Mouse (Mus musculus) left cerebral cortex, postnatal 25 days (tissue): ENCODE measurements around the gene Ecsit. TPM values are rescaled to one million over a fixed set of nuclear protein-coding genes. Genes with fewer than 3 reads are reported as not detected.
A peak's percentile ranks its signal among the peaks of the same experiment; 100 is the strongest.

Experiments
- DNase-seq, 2 experiments: peaks; one replicate each; pipeline ENCODE4 v3.0.0; 2022; ENCODE audit warnings: low spot score in 2 of 2, mixed read lengths in 1 of 2
- intact Hi-C: fragments of 180-260 bp; cut with DNase I; formaldehyde crosslinking; loops from one replicate; pipeline ENCODE4 v1.15.1; 2025
- total RNA-seq, 2 experiments: library from RNA; stranded (reverse); gene quantifications; 2 replicates each; pipeline ENCODE4 v1.2.3; 2021

The Ecsit gene
- total RNA-seq, 2 experiments from 2014 or later = 40.5 to 45.2 TPM

- no peak for DNase-seq
- intact Hi-C loops = no loop called here
Observed at GRCm38 (mm10) chr9:22056303-22056910, 28.8 kb downstream of the Ecsit start.

- DNase-seq = no peak
- intact Hi-C loops = no loop called here
Observed at GRCm38 (mm10) chr9:22055713-22056112, 29.5 kb downstream of the Ecsit start.

GRCm38 (mm10) chr9:22054411-22055076 lies 30.7 kb downstream of the Ecsit start:
- intact Hi-C loops = loop anchor here (5.0 kb wide), 1 partner anchor 92 kb away; the partner anchor contains the start of gene Epor

GRCm38 (mm10) chr9:22053657-22054056 lies 31.6 kb downstream of the Ecsit start:
- intact Hi-C loops = loop anchor here (5.0 kb wide), 1 partner anchor 91 kb away; the partner anchor contains the start of gene Epor

More at GRCm38 (mm10) chr9:22054411-22055076, 30.7 kb downstream of the Ecsit start:
- DNase-seq = peak; percentile 82 to 92

GRCm38 (mm10) chr9:22051958-22052254 lies 33.3 kb downstream of the Ecsit start, which contains the start of gene Elavl3:
Gene Elavl3, minus strand, starts transcription at chr9:22052023.
- peak; percentile 86 to 90 for DNase-seq
- intact Hi-C loops = loop anchor here (5.0 kb wide), 1 partner anchor 90 kb away; the partner anchor contains the start of gene Epor

More at GRCm38 (mm10) chr9:22053657-22054056, 31.6 kb downstream of the Ecsit start:
- DNase-seq = no peak

GRCm38 (mm10) chr9:22051161-22051957 lies 33.9 kb downstream of the Ecsit start:
- DNase-seq = no peak
- intact Hi-C loops = loop anchor here (5.0 kb wide), 1 partner anchor 89 kb away; the partner anchor contains the start of gene Epor

GRCm38 (mm10) chr9:22050351-22050889 lies 34.8 kb downstream of the Ecsit start:
- intact Hi-C loops = loop anchor here (5.0 kb wide), 1 partner anchor 88 kb away; the partner anchor contains the start of gene Epor

GRCm38 (mm10) chr9:22049721-22050270 lies 35.4 kb downstream of the Ecsit start:
- intact Hi-C loops = loop anchor here (5.0 kb wide), 1 partner anchor 87 kb away; the partner anchor contains the start of gene Epor
- DNase-seq = no peak

More at GRCm38 (mm10) chr9:22050351-22050889, 34.8 kb downstream of the Ecsit start:
- peak; percentile 62 to 70 for DNase-seq

GRCm38 (mm10) chr9:22049315-22049714 lies 35.9 kb downstream of the Ecsit start:
- intact Hi-C loops = no loop called here
- DNase-seq = no peak

- no peak for DNase-seq
- intact Hi-C loops = no loop called here
Observed at GRCm38 (mm10) chr9:22047329-22047728, 37.9 kb downstream of the Ecsit start.

GRCm38 (mm10) chr9:22041832-22042231 lies 43.4 kb downstream of the Ecsit start:
- DNase-seq = no peak
- intact Hi-C loops = no loop called here

GRCm38 (mm10) chr9:22037826-22038225 lies 47.4 kb downstream of the Ecsit start:
- intact Hi-C loops = no loop called here
- DNase-seq = no peak

- intact Hi-C loops = no loop called here
Observed at GRCm38 (mm10) chr9:22035300-22036044, 49.8 kb downstream of the Ecsit start.

GRCm38 (mm10) chr9:22030386-22030785 lies 54.9 kb downstream of the Ecsit start:
- peak in 1 of 2 experiments; percentile 63 for DNase-seq
- intact Hi-C loops = no loop called here

More at GRCm38 (mm10) chr9:22035300-22036044, 49.8 kb downstream of the Ecsit start:
- DNase-seq = no peak

- intact Hi-C loops = no loop called here
- DNase-seq = no peak
Observed at GRCm38 (mm10) chr9:22028467-22028866, 56.8 kb downstream of the Ecsit start.

- DNase-seq = no peak
- intact Hi-C loops = no loop called here
Observed at GRCm38 (mm10) chr9:22024592-22024991, 60.6 kb downstream of the Ecsit start.
